Mouse (Mus musculus) stomach, postnatal 0 days (tissue): Measurements from ENCODE around the gene Rbp4.

ENCODE experiments used
- CTCF ChIP-seq: IDR thresholded peaks from 2 replicates; pipeline ENCODE4 v1.5.1; 2016; ENCODE audit warnings: antibody characterized with exemption, low read depth, mild to moderate bottlenecking, moderate library complexity
- EP300 ChIP-seq: optimal IDR thresholded peaks from 2 replicates; pipeline ENCODE3; 2016; ENCODE audit warnings: antibody characterized with exemption

DNA sequence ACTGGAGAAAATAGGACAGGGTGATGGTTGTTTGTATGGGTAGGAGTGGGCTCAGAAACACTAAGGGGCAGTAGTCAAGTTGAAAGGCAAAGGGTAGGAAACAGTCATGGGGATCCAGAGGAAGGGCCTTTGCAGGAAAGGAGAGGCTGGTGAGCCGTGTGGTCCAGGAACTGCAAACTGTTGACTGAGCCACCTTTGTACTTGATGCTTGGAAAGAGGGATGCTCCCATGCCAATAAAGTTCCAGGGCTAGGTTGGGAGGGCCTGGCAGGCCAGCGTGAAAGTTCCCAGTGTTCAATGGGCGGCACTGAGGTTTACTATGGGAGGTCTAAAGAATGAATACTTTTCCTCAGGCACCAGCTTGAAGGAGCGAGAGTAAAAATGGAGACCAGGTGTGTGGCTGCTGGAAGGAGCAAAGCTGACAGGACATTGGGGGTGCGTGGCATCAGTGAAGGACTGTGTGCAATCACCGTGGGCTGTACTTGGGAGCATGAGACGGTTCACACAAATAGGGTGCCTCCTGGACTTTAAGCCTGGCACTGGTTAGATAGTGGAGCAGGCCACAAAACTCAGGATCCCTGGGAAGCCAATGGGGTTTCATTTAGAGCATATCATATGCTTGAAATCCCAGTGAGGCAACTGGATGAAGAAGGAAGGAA, 10.1 kb downstream of the Rbp4 start:
- TF ChIP-seq CTCF (no peak), EP300 (no peak)
